Mouse (Mus musculus) large intestine, adult 2 months (tissue): ENCODE measurements around the gene Gm37240. TPM values are rescaled to one million over a fixed set of nuclear protein-coding genes. Genes with fewer than 3 reads are reported as not detected.

Experiments used
- DNase-seq: peaks from one replicate; pipeline ENCODE4 v3.0.0-alpha.2; 2012; ENCODE audit warnings: low read depth, low spot score
- WGBS: fragments of 180-500 bp; shearing (Covaris S2); methylation state at CpG from one replicate; pipeline ENCODE4 v1.1.7; 2018; 5-methylcytosine and 5-hydroxymethylcytosine counted together
- polyA plus RNA-seq: library from polyadenylated mRNA; depleted of rRNA; stranded (reverse); fragments of >200 nt; gene quantifications from 2 replicates; pipeline ENCODE4 v1.2.3, GENCODE M21; 2012

The Gm37240 gene
- polyA plus RNA-seq, 1 experiment = 3.7 TPM

- WGBS = 72% methylated on average over 10 of the region's 10 CpGs
Measured at GRCm38 (mm10) chr3:85832490-85833155, 54.7 kb downstream of the Gm37240 start.

GRCm38 (mm10) chr3:85831785-85832184, 55.5 kb downstream of the Gm37240 start:
- WGBS = 82% methylated on average over 1 of the region's 1 CpGs
- DNase-seq = no peak

More at GRCm38 (mm10) chr3:85832490-85833155, 54.7 kb downstream of the Gm37240 start:
- DNase-seq = no peak

GRCm38 (mm10) chr3:85829047-85829446, 58.3 kb downstream of the Gm37240 start:
- no peak for DNase-seq
- WGBS = 48% methylated on average over 4 of the region's 4 CpGs

- 76% methylated on average over 6 of the region's 6 CpGs for WGBS
- no peak for DNase-seq
Measured at GRCm38 (mm10) chr3:85827815-85828214, 59.5 kb downstream of the Gm37240 start.

GRCm38 (mm10) chr3:85827283-85827682, 60.0 kb downstream of the Gm37240 start:
- 68% methylated on average over 4 of the region's 4 CpGs for WGBS
- DNase-seq = no peak

GRCm38 (mm10) chr3:85820839-85821548, 66.3 kb downstream of the Gm37240 start:
- no peak for DNase-seq
- 74% methylated on average over 15 of the region's 15 CpGs for WGBS

GRCm38 (mm10) chr3:85819319-85819718, 68.0 kb downstream of the Gm37240 start:
- DNase-seq = no peak
- 81% methylated on average over 3 of the region's 3 CpGs for WGBS

GRCm38 (mm10) chr3:85817191-85817590, 70.1 kb downstream of the Gm37240 start, which contains the start of gene Fam160a1:
Gene Fam160a1, minus strand, starts transcription at chr3:85817291.
- WGBS = 91% methylated on average over 2 of the region's 2 CpGs
- DNase-seq = no peak

GRCm38 (mm10) chr3:85814241-85814640, 73.1 kb downstream of the Gm37240 start:
- 60% methylated on average over 7 of the region's 7 CpGs for WGBS
- no peak for DNase-seq

- DNase-seq = no peak
- 34% methylated on average over 4 of the region's 4 CpGs for WGBS
Measured at GRCm38 (mm10) chr3:85813101-85814014, 74.0 kb downstream of the Gm37240 start.

GRCm38 (mm10) chr3:85812010-85812409, 75.3 kb downstream of the Gm37240 start:
- WGBS = 95% methylated on average over 5 of the region's 5 CpGs

GRCm38 (mm10) chr3:85793166-85793565, 94.2 kb downstream of the Gm37240 start:
- DNase-seq = no peak
- WGBS = 56% methylated on average over 1 of the region's 1 CpGs

More at GRCm38 (mm10) chr3:85812010-85812409, 75.3 kb downstream of the Gm37240 start:
- DNase-seq = no peak

GRCm38 (mm10) chr3:85789748-85790147, 97.6 kb downstream of the Gm37240 start:
- DNase-seq = no peak

GRCm38 (mm10) chr3:85786501-85786900, 100.8 kb downstream of the Gm37240 start:
- DNase-seq = no peak
- 75% methylated on average over 8 of the region's 8 CpGs for WGBS

More at GRCm38 (mm10) chr3:85789748-85790147, 97.6 kb downstream of the Gm37240 start:
- 85% methylated on average over 4 of the region's 4 CpGs for WGBS

- 79% methylated on average over 7 of the region's 7 CpGs for WGBS
- DNase-seq = no peak
Measured at GRCm38 (mm10) chr3:85780906-85781305, 106.4 kb downstream of the Gm37240 start.

- no peak for DNase-seq
- WGBS = 72% methylated on average over 2 of the region's 2 CpGs
Measured at GRCm38 (mm10) chr3:85780332-85780731, 107.0 kb downstream of the Gm37240 start.

- 68% methylated on average over 2 of the region's 2 CpGs for WGBS
- no peak for DNase-seq
Measured at GRCm38 (mm10) chr3:85777841-85778240, 109.5 kb downstream of the Gm37240 start.

- DNase-seq = no peak
- 81% methylated on average over 4 of the region's 4 CpGs for WGBS
Measured at GRCm38 (mm10) chr3:85777356-85777755, 110.0 kb downstream of the Gm37240 start.

GRCm38 (mm10) chr3:85776707-85777106, 110.6 kb downstream of the Gm37240 start:
- 68% methylated on average over 10 of the region's 10 CpGs for WGBS
- no peak for DNase-seq

GRCm38 (mm10) chr3:85776126-85776525, 111.2 kb downstream of the Gm37240 start:
- WGBS = 67% methylated on average over 6 of the region's 6 CpGs
- no peak for DNase-seq
